Mouse (Mus musculus) liver, adult 2 months (tissue): ENCODE measurements at regions not wholly inside any gene's neighbourhood (a gene's known extent, or its start where the extent isn't known, plus 50 kb on each side); places are given as distances from the start of the nearest gene placed in this dataset.

Source experiments
- DNase-seq: peaks from one replicate; pipeline ENCODE4 v3.0.0-alpha.2; 2011; ENCODE audit warnings: low read depth, low spot score; ENCODE audit errors: extremely low read depth
- H3K27ac ChIP-seq: fragments of 200-500 bp; replicated peaks from 2 replicates; pipeline ENCODE4 v1.5.1; 2012; ENCODE audit warnings: low read depth, mild to moderate bottlenecking, control low read depth, inconsistent platforms, low read length; ENCODE audit not compliant: insufficient read depth
- H3K27me3 ChIP-seq: fragments of 200-500 bp; 2 replicates; pipeline ENCODE4 v1.6.1; 2012; ENCODE audit warnings: mild to moderate bottlenecking, moderate library complexity, low read length, inconsistent platforms; ENCODE audit not compliant: control insufficient read depth, insufficient read depth
- H3K36me3 ChIP-seq: fragments of 200-500 bp; 2 replicates; pipeline ENCODE4 v1.6.1; 2012; ENCODE audit warnings: low read length, inconsistent platforms; ENCODE audit not compliant: control insufficient read depth, insufficient read depth
- H3K4me1 ChIP-seq: fragments of 200-500 bp; 2 replicates; pipeline ENCODE4 v1.6.1; 2011; ENCODE audit warnings: low read length; ENCODE audit not compliant: control insufficient read depth, insufficient read depth
- H3K4me3 ChIP-seq: fragments of 200-500 bp; 2 replicates; pipeline ENCODE4 v1.5.1; 2011; ENCODE audit warnings: low read depth, mild to moderate bottlenecking, control low read depth, low read length, moderate library complexity; ENCODE audit not compliant: insufficient read depth
- H3K79me2 ChIP-seq: fragments of 200-500 bp; 2 replicates; pipeline ENCODE4 v1.6.1; 2012; ENCODE audit warnings: inconsistent platforms, mild to moderate bottlenecking, low read length, moderate library complexity; ENCODE audit not compliant: control insufficient read depth, insufficient read depth
- H3K9ac ChIP-seq: fragments of 200-500 bp; 2 replicates; pipeline ENCODE4 v1.6.1; 2012; ENCODE audit warnings: low read depth, mild to moderate bottlenecking, control low read depth, inconsistent platforms, low read length
- CTCF ChIP-seq: fragments of 200-500 bp; IDR thresholded peaks from 2 replicates; pipeline ENCODE4 v1.5.1; 2011; ENCODE audit warnings: low read depth, low read length, control low read depth
- POLR2A ChIP-seq: fragments of 200-500 bp; IDR thresholded peaks from 2 replicates; pipeline ENCODE4 v1.6.1; 2011; ENCODE audit warnings: low read length, control low read depth; ENCODE audit not compliant: insufficient read depth; ENCODE audit errors: extremely low read depth
- WGBS: fragments of 180-500 bp; shearing (Covaris S2); methylation state at CpG from one replicate; pipeline ENCODE4 v1.1.7; 2018; 5-methylcytosine and 5-hydroxymethylcytosine counted together

GRCm38 (mm10) chr15:90827816-90828215, 148.6 kb upstream of the Cpne8 start:
- 53% methylated on average over 4 of the region's 4 CpGs for WGBS
- no peak overlapping the region for H3K27ac ChIP-seq
- no peaks in the 10 kb centered on the region for H3K4me1 ChIP-seq
- DNase-seq: no peak
- H3K36me3 ChIP-seq: no peaks in the 10 kb centered on the region
- H3K9ac ChIP-seq: no peak overlapping the region
- TF ChIP-seq POLR2A (no peak), CTCF (no peak)
- H3K4me3 ChIP-seq: no peak overlapping the region
- H3K27me3 ChIP-seq: no peaks in the 10 kb centered on the region
- H3K79me2 ChIP-seq: no peaks in the 10 kb centered on the region

- no peak overlapping the region for H3K4me3 ChIP-seq
- no peaks in the 10 kb centered on the region for H3K27me3 ChIP-seq
- no peaks in the 10 kb centered on the region for H3K36me3 ChIP-seq
- H3K27ac ChIP-seq: no peak overlapping the region
- no peaks in the 10 kb centered on the region for H3K79me2 ChIP-seq
- no peak for DNase-seq
- WGBS: 87% methylated on average over 6 of the region's 6 CpGs
- no peaks in the 10 kb centered on the region for H3K4me1 ChIP-seq
- TF ChIP-seq POLR2A (no peak), CTCF (no peak)
- H3K9ac ChIP-seq: no peak overlapping the region
Observed at GRCm38 (mm10) chr15:90822306-90822705, 143.1 kb upstream of the Cpne8 start.

GRCm38 (mm10) chr15:90819949-90820655, 140.9 kb upstream of the Cpne8 start:
- 86% methylated on average over 14 of the region's 14 CpGs for WGBS
- H3K36me3 ChIP-seq: no peaks in the 10 kb centered on the region
- H3K4me1 ChIP-seq: no peaks in the 10 kb centered on the region
- TF ChIP-seq CTCF (no peak), POLR2A (no peak)
- no peak overlapping the region for H3K27ac ChIP-seq
- no peak overlapping the region for H3K4me3 ChIP-seq
- no peaks in the 10 kb centered on the region for H3K79me2 ChIP-seq
- no peak for DNase-seq
- no peak overlapping the region for H3K9ac ChIP-seq
- H3K27me3 ChIP-seq: no peaks in the 10 kb centered on the region

- 57% methylated on average over 4 of the region's 4 CpGs for WGBS
Observed at GRCm38 (mm10) chr15:90818161-90818560, 138.9 kb upstream of the Cpne8 start.

GRCm38 (mm10) chr15:90813907-90814306, 134.7 kb upstream of the Cpne8 start:
- DNase-seq: no peak
- no peak for TF ChIP-seq CTCF
- no peak for TF ChIP-seq POLR2A
- H3K9ac ChIP-seq: no peak overlapping the region
- H3K27me3 ChIP-seq: no peaks in the 10 kb centered on the region
- 75% methylated on average over 5 of the region's 5 CpGs for WGBS
- no peaks in the 10 kb centered on the region for H3K4me1 ChIP-seq
- no peaks in the 10 kb centered on the region for H3K79me2 ChIP-seq
- H3K4me3 ChIP-seq: no peak overlapping the region
- no peaks in the 10 kb centered on the region for H3K36me3 ChIP-seq
- no peak overlapping the region for H3K27ac ChIP-seq

More at GRCm38 (mm10) chr15:90818161-90818560, 138.9 kb upstream of the Cpne8 start:
- DNase-seq: no peak
- Histone ChIP-seq H3K27me3 (no peaks in the 10 kb centered on the region), H3K4me3 (no peak overlapping the region), H3K9ac (no peak overlapping the region), H3K4me1 (no peaks in the 10 kb centered on the region), H3K36me3 (no peaks in the 10 kb centered on the region), H3K79me2 (no peaks in the 10 kb centered on the region), H3K27ac (no peak overlapping the region)
- TF ChIP-seq CTCF (no peak), POLR2A (no peak)

- H3K79me2 ChIP-seq: no peaks in the 10 kb centered on the region
Observed at GRCm38 (mm10) chr15:90810341-90810740, 131.1 kb upstream of the Cpne8 start.

More at GRCm38 (mm10) chr15:90810341-90810740, 131.1 kb upstream of the Cpne8 start:
- no peak for DNase-seq
- Histone ChIP-seq H3K9ac (no peak overlapping the region), H3K27ac (no peak overlapping the region), H3K27me3 (no peaks in the 10 kb centered on the region), H3K4me3 (no peak overlapping the region), H3K36me3 (no peaks in the 10 kb centered on the region), H3K4me1 (no peaks in the 10 kb centered on the region)
- 48% methylated on average over 3 of the region's 3 CpGs for WGBS
- TF ChIP-seq CTCF (no peak), POLR2A (no peak)
